Mouse (Mus musculus): ENCODE measurements at regions not wholly inside any gene's neighbourhood (a gene's known extent, or its start where the extent isn't known, plus 50 kb on each side); places are given as distances from the start of the nearest gene placed in this dataset.
A peak's percentile ranks its signal among the peaks of the same experiment; 100 is the strongest.

DNA sequence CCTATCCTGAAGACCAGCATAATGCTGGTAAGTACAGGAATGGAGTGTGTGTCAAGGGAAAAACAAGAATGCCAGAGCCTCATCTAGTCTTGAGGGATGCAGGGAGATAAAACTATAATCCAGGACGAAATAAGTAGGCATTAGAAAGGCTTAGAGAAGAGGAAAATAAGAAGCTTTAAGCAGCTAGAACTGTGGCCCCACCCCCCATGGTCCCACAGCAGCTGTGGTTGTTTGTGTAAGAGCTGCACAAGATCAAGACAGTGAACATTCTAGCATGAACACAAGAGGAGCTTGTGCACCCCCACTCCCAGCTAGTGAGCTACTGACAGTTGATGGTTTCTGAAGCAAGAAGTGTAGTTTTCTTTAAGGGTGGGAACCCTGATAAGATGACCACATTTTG lies 315.9 kb downstream of the Tmem135 start:
- 23% methylated on average over 1 of the region's 1 CpGs for WGBS
- no peak overlapping the region for H3K4me2 ChIP-seq
- no peak overlapping the region for H3K4me3 ChIP-seq (ENCODE audit: low read depth, low read length)
- no peak for ATAC-seq (ENCODE audit: low FRiP score)
- no peaks in the 10 kb centered on the region for H3K9me3 ChIP-seq (ENCODE audit: control insufficient read depth, low read length)
- H3K27me3 ChIP-seq (ENCODE audit: control insufficient read depth, insufficient read depth, low read length) = no peaks in the 10 kb centered on the region
- DNase-seq (ENCODE audit: low spot score, missing footprints) = no peak
- H3K4me1 ChIP-seq (ENCODE audit: control insufficient read depth, insufficient read depth, low read length) = no peaks in the 10 kb centered on the region
- H3K36me3 ChIP-seq (ENCODE audit: control insufficient read depth, insufficient read depth, low read length) = no peaks in the 10 kb centered on the region
- H3K9ac ChIP-seq (ENCODE audit: low read length) = no peak overlapping the region
- no peak overlapping the region for H3K27ac ChIP-seq (ENCODE audit: low read depth, low read length)

DNA sequence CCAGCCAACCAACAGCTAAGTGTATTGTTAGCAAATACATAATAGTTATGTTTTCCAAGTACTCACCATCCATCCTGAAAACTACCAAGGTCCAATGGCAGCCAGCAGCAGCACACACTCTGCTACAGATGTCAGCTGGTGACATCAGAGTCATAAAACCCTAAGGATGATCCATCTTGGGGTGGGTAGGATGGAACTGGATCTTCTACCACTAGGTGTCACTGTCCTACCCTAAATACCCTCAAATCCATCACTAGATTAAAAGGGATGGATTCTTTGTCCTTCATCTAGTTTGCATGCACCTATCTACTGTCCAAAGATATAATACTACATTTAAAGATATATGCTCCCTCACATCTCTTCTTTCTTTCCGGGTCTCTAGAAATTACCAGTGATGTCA lies 317.7 kb downstream of the Tmem135 start:
- Histone ChIP-seq H3K4me2 (no peak overlapping the region), H3K4me1 (ENCODE audit: control insufficient read depth, insufficient read depth, low read length) (no peaks in the 10 kb centered on the region), H3K27me3 (ENCODE audit: control insufficient read depth, insufficient read depth, low read length) (no peaks in the 10 kb centered on the region), H3K4me3 (ENCODE audit: low read depth, low read length) (no peak overlapping the region), H3K27ac (ENCODE audit: low read depth, low read length) (no peak overlapping the region), H3K9me3 (ENCODE audit: control insufficient read depth, low read length) (no peaks in the 10 kb centered on the region), H3K36me3 (ENCODE audit: control insufficient read depth, insufficient read depth, low read length) (no peaks in the 10 kb centered on the region), H3K9ac (ENCODE audit: low read length) (no peak overlapping the region)
- no peak for DNase-seq (ENCODE audit: low spot score, missing footprints)
- 80% methylated on average over 1 of the region's 1 CpGs for WGBS
- peak; percentile 63; the same call in 1 of the 2 replicates for ATAC-seq (ENCODE audit: low FRiP score)

DNA sequence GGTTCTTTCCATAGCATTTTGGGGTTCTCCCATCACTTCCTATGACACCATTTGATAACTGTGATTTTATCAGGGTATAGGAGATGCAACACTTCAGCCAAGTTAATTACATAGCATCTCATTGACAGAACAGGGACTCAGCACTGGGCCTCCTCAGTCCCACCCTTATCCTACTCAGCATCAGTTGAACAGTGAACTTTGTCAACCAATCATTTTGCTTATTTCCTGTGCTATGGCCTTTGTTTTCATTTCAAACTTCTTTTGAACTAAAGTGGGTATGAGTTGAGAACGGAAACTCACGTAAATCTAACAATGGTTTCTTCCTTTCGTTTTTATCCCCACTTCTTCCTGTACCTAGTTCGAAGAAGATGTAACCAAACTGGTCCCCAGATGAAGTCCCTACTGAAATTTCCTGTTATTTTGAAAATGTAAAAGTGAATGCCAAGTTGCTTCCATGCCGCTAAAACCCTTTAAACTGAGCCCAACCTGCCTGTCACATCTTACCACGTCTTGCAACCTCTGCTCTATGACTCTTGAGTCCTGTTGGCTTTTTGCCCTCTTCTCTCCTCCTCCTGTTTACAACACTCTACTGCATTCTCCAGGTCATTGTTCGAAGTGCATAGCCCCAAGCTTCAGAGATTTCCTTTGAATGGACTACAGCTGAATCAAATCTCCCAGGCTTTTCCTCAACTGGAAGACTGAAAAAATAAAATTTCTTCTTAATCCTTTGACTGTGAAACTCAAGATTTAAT lies 329.9 kb downstream of the Tmem135 start:
- Histone ChIP-seq H3K9ac (ENCODE audit: low read length) (no peak overlapping the region), H3K4me1 (ENCODE audit: control insufficient read depth, insufficient read depth, low read length) (no peaks in the 10 kb centered on the region), H3K27me3 (ENCODE audit: control insufficient read depth, insufficient read depth, low read length) (no peaks in the 10 kb centered on the region), H3K27ac (ENCODE audit: low read depth, low read length) (no peak overlapping the region), H3K4me3 (ENCODE audit: low read depth, low read length) (no peak overlapping the region), H3K4me2 (no peak overlapping the region), H3K36me3 (ENCODE audit: control insufficient read depth, insufficient read depth, low read length) (no peaks in the 10 kb centered on the region), H3K9me3 (ENCODE audit: control insufficient read depth, low read length) (no peaks in the 10 kb centered on the region)
- ATAC-seq (ENCODE audit: low FRiP score) = no peak
- DNase-seq (ENCODE audit: low spot score, missing footprints) = no peak
- 82% methylated on average over 7 of the region's 7 CpGs for WGBS

DNA sequence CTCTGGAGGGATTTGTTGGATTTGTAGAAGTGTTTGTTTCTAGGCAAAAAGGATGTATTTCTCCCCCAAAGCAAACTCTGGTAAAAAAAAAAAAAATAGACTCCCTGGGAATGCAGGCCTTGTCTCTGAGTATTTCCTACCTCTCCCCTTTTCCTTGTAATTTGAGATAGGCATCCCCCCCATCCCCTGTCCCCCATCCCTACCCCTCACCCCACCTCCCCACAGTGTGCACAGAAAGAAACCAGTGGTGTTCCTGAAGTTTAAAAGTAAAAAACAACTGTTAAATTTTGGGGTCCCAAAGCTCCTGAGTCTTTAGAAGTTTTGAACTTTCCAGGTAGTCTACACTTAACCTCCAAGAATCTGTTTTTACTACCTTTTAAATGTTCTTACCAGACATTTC lies 334.0 kb downstream of the Tmem135 start:
- no peaks in the 10 kb centered on the region for H3K9me3 ChIP-seq (ENCODE audit: control insufficient read depth, low read length)
- H3K9ac ChIP-seq (ENCODE audit: low read length) = no peak overlapping the region
- no peaks in the 10 kb centered on the region for H3K27me3 ChIP-seq (ENCODE audit: control insufficient read depth, insufficient read depth, low read length)
- no peak overlapping the region for H3K4me2 ChIP-seq
- no peak overlapping the region for H3K27ac ChIP-seq (ENCODE audit: low read depth, low read length)
- no peaks in the 10 kb centered on the region for H3K36me3 ChIP-seq (ENCODE audit: control insufficient read depth, insufficient read depth, low read length)
- DNase-seq (ENCODE audit: low spot score, missing footprints) (no peak), ATAC-seq (ENCODE audit: low FRiP score) (no peak)
- no peak overlapping the region for H3K4me3 ChIP-seq (ENCODE audit: low read depth, low read length)
- H3K4me1 ChIP-seq (ENCODE audit: control insufficient read depth, insufficient read depth, low read length) = no peaks in the 10 kb centered on the region

DNA sequence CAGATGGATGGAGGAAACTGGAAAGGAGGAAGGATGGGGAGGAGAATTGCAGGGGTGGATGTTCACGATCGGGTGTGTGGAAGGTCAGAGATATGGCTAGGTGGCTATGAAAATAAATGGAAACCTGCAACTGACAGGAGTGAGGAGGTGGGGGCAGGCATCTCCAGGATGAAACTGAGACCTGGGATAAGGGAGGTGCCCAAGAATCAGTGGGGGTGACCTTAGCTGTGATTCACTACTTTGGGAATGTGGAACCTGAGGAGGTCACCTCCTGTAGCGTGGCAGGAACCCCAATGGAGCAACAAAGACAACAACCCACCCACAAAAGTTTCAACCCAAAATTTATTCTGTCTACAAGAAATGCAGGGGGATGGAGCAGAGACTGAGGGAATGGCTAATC lies 339.6 kb downstream of the Tmem135 start:
- Histone ChIP-seq H3K9ac (ENCODE audit: low read length) (no peak overlapping the region), H3K27ac (ENCODE audit: low read depth, low read length) (no peak overlapping the region), H3K4me2 (no peak overlapping the region), H3K27me3 (ENCODE audit: control insufficient read depth, insufficient read depth, low read length) (no peaks in the 10 kb centered on the region), H3K9me3 (ENCODE audit: control insufficient read depth, low read length) (no peaks in the 10 kb centered on the region), H3K36me3 (ENCODE audit: control insufficient read depth, insufficient read depth, low read length) (no peaks in the 10 kb centered on the region), H3K4me1 (ENCODE audit: control insufficient read depth, insufficient read depth, low read length) (no peaks in the 10 kb centered on the region), H3K4me3 (ENCODE audit: low read depth, low read length) (no peak overlapping the region)
- ATAC-seq (ENCODE audit: low FRiP score) (no peak), DNase-seq (ENCODE audit: low spot score, missing footprints) (no peak)
- 83% methylated on average over 3 of the region's 3 CpGs for WGBS

DNA sequence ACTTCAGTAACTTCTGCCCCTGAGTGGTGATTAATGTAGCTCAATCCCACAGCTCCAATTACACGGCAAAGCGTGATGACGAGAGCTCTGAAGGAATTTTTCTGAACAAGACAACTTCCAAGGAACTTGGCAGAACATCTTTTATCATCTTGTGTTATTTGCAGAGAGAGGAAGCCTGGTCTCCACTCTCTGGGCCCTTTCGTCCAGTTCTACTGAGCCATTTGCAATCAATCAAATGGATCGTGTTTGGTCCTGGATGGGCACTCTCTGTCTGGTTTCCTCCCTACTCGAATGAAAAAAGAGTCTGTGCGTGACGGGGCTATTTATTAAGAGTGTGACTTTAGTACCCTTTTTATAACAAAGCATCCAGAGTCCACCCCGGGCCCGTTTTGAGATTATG lies 340.4 kb downstream of the Tmem135 start:
- 89% methylated on average over 10 of the region's 10 CpGs for WGBS
- H3K27ac ChIP-seq (ENCODE audit: low read depth, low read length) = no peak overlapping the region
- no peak overlapping the region for H3K4me3 ChIP-seq (ENCODE audit: low read depth, low read length)
- H3K9me3 ChIP-seq (ENCODE audit: control insufficient read depth, low read length) = no peaks in the 10 kb centered on the region
- H3K27me3 ChIP-seq (ENCODE audit: control insufficient read depth, insufficient read depth, low read length) = no peaks in the 10 kb centered on the region
- DNase-seq (ENCODE audit: low spot score, missing footprints) (no peak), ATAC-seq (ENCODE audit: low FRiP score) (no peak)
- no peaks in the 10 kb centered on the region for H3K4me1 ChIP-seq (ENCODE audit: control insufficient read depth, insufficient read depth, low read length)
- no peaks in the 10 kb centered on the region for H3K36me3 ChIP-seq (ENCODE audit: control insufficient read depth, insufficient read depth, low read length)
- H3K4me2 ChIP-seq = no peak overlapping the region
- H3K9ac ChIP-seq (ENCODE audit: low read length) = no peak overlapping the region

DNA sequence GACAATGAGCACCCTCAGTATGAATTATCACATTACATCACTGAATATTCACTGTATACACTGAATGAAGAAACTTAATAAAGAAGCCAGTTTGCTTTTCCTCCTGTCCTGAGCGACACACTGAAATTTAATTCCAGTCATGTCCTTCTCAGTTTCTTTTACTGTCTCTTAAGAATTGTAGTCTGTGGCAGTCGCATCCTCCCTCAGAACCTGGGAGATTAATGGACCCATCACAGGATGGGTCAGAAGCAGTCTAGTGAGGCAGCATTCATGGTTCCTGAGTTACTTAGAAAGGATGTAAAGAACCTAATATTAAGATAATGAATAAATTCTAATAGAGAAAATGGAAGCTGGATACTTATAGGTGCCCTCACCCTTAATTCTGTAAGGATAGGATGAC lies 349.5 kb downstream of the Tmem135 start:
- no peak for DNase-seq (ENCODE audit: low spot score, missing footprints)
- no peaks in the 10 kb centered on the region for H3K36me3 ChIP-seq (ENCODE audit: control insufficient read depth, insufficient read depth, low read length)
- no peaks in the 10 kb centered on the region for H3K27me3 ChIP-seq (ENCODE audit: control insufficient read depth, insufficient read depth, low read length)
- 86% methylated on average over 2 of the region's 2 CpGs for WGBS
- no peaks in the 10 kb centered on the region for H3K4me1 ChIP-seq (ENCODE audit: control insufficient read depth, insufficient read depth, low read length)
- no peak overlapping the region for H3K4me3 ChIP-seq (ENCODE audit: low read depth, low read length)
- no peak overlapping the region for H3K9ac ChIP-seq (ENCODE audit: low read length)
- ATAC-seq (ENCODE audit: low FRiP score) = no peak
- no peaks in the 10 kb centered on the region for H3K9me3 ChIP-seq (ENCODE audit: control insufficient read depth, low read length)
- H3K27ac ChIP-seq (ENCODE audit: low read depth, low read length) = no peak overlapping the region
- no peak overlapping the region for H3K4me2 ChIP-seq

DNA sequence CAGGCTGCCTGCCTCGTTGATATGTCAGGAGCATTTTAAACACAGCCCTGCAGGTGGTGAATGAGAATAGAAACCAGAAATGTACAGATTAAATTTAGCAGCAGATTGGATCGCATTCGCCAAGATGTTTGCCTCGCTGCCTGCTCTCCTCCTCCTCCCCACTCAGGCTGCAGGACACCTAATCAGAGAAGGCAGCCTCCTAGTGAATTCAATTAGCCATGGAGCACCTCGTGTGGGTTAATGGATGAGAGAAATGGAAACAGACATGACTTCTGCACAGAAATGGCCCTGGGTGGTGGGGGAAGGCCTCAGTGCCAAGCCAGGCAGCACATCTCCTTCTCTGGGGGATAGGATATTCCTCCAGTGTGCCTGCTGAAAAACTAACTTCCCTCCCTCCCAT lies 352.8 kb downstream of the Tmem135 start:
- H3K4me3 ChIP-seq (ENCODE audit: low read depth, low read length) = no peak overlapping the region
- H3K9me3 ChIP-seq (ENCODE audit: control insufficient read depth, low read length) = no peaks in the 10 kb centered on the region
- no peak overlapping the region for H3K4me2 ChIP-seq
- no peak overlapping the region for H3K27ac ChIP-seq (ENCODE audit: low read depth, low read length)
- WGBS = 67% methylated on average over 5 of the region's 5 CpGs
- DNase-seq (ENCODE audit: low spot score, missing footprints) = no peak
- no peak for ATAC-seq (ENCODE audit: low FRiP score)
- H3K27me3 ChIP-seq (ENCODE audit: control insufficient read depth, insufficient read depth, low read length) = no peaks in the 10 kb centered on the region
- no peak overlapping the region for H3K9ac ChIP-seq (ENCODE audit: low read length)
- H3K4me1 ChIP-seq (ENCODE audit: control insufficient read depth, insufficient read depth, low read length) = no peaks in the 10 kb centered on the region
- H3K36me3 ChIP-seq (ENCODE audit: control insufficient read depth, insufficient read depth, low read length) = no peaks in the 10 kb centered on the region

DNA sequence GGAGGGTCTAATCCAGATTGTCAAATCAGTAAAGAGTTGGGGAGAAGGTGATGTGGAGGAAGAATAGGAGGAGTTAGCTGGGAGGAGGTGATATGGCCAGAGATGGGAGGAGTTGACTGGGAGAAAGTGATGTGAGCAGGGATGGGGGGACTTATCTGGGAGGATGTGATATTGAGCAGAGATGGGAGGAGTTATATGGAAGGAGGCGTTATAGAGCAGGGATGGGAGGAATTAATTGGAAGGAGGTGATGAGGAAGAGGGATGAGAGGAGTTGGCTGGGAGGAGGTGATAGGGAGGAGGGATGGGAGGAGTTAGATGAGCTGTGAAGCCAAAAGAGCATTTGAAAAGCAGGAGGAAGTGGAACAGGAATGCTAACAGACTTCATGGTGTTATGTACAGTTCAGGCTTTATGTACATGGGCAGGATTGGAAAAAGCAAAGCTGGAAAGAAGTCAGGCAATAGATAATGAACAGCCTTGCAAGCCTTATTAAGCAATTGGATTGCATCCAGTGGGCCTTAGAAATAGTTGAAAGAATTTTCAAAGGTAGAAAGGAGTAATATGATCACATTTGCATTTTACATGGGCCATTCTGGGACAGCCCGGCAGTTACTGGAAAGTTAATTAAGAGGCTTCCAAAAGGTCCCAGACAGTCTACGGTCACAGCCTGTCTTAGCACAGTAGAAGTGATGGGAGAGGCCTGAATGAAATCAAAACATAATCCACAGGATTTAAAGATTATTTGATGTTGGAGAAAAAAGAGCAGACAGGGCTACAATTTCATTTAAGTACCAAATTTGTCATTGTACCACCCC lies 357.4 kb downstream of the Tmem135 start:
- Histone ChIP-seq H3K9ac (ENCODE audit: low read length) (no peak overlapping the region), H3K36me3 (ENCODE audit: control insufficient read depth, insufficient read depth, low read length) (no peaks in the 10 kb centered on the region), H3K9me3 (ENCODE audit: control insufficient read depth, low read length) (no peaks in the 10 kb centered on the region), H3K4me1 (ENCODE audit: control insufficient read depth, insufficient read depth, low read length) (no peaks in the 10 kb centered on the region), H3K4me2 (no peak overlapping the region), H3K27me3 (ENCODE audit: control insufficient read depth, insufficient read depth, low read length) (no peaks in the 10 kb centered on the region), H3K4me3 (ENCODE audit: low read depth, low read length) (no peak overlapping the region), H3K27ac (ENCODE audit: low read depth, low read length) (no peak overlapping the region)
- 91% methylated on average over 3 of the region's 3 CpGs for WGBS
- ATAC-seq (ENCODE audit: low FRiP score) (no peak), DNase-seq (ENCODE audit: low spot score, missing footprints) (no peak)
